8 mouse cellular contexts compared by ENCODE assay signal in genomic region chr6:73221958-73222735, GRCm38 (mm10). TPM values are rescaled to one million over a fixed set of nuclear protein-coding genes. Genes with fewer than 3 reads are reported as not detected.
DNase-seq lines count a peak whose midpoint lies in the region; ATAC-seq and TF ChIP-seq lines count a peak whose summit lies in the region.

No protein-coding gene starts in this region.

- peak overlapping the region; percentile 52 for H3K4me2 ChIP-seq in lung, embryonic 16.5 days (ENCODE audit: low read depth, low read length)
- peak overlapping the region; percentile 59 for H3K4me2 ChIP-seq in forebrain, postnatal 0 days (ENCODE audit: low read depth)

- no peaks in the 10 kb centered on the region for H3K36me3 ChIP-seq in lung, embryonic 16.5 days (ENCODE audit: control insufficient read depth, insufficient read depth, low read length)
- no peaks in the 10 kb centered on the region for H3K36me3 ChIP-seq in forebrain, postnatal 0 days (ENCODE audit: insufficient read depth)
- H3K36me3 ChIP-seq in midbrain, embryonic 10.5 days = no peaks in the 10 kb centered on the region

- no peaks in the 10 kb centered on the region for H3K27me3 ChIP-seq in lung, embryonic 16.5 days (ENCODE audit: control insufficient read depth, insufficient read depth, low read depth, low read length)
- no peaks in the 10 kb centered on the region for H3K27me3 ChIP-seq in forebrain, postnatal 0 days (ENCODE audit: insufficient read depth, low read length)
- H3K27me3 ChIP-seq in midbrain, embryonic 10.5 days (ENCODE audit: low read depth, poor library complexity, severe bottlenecking) = no peaks in the 10 kb centered on the region

- peaks cover 5% of the 10 kb centered on the region; the same call in 1 of the 2 replicates for H3K4me1 ChIP-seq in lung, embryonic 16.5 days (replicated peaks; ENCODE audit: control insufficient read depth, insufficient read depth, low read length)
- H3K4me1 ChIP-seq in forebrain, postnatal 0 days (ENCODE audit: insufficient read depth) = peaks cover 4% of the 10 kb centered on the region; the same call in 1 of the 2 replicates
- H3K4me1 ChIP-seq in midbrain, embryonic 10.5 days = peaks cover 16% of the 10 kb centered on the region

- WGBS in lung, embryonic 16.5 days = 20% methylated on average over 23 of the region's 23 CpGs
- 29% methylated on average over 23 of the region's 23 CpGs for WGBS in forebrain, postnatal 0 days
- 29% methylated on average over 21 of the region's 23 CpGs for WGBS in midbrain, embryonic 10.5 days

- peak overlapping the region; percentile 67 for H3K27ac ChIP-seq in lung, embryonic 16.5 days (ENCODE audit: low read length)
- peak overlapping the region; percentile 67 for H3K27ac ChIP-seq in forebrain, postnatal 0 days (ENCODE audit: low read depth, low read length)
- peak overlapping the region; percentile 42; the same call in 1 of the 2 replicates for H3K27ac ChIP-seq in midbrain, embryonic 10.5 days (replicated peaks)

- H3K9me3 ChIP-seq in lung, embryonic 16.5 days (ENCODE audit: control insufficient read depth, low read length) = no peaks in the 10 kb centered on the region
- H3K9me3 ChIP-seq in forebrain, postnatal 0 days (ENCODE audit: low read length) = no peaks in the 10 kb centered on the region
- no peaks in the 10 kb centered on the region for H3K9me3 ChIP-seq in midbrain, embryonic 10.5 days (replicated peaks)

- H3K9ac ChIP-seq in lung, embryonic 16.5 days (ENCODE audit: low read length) = peak overlapping the region; percentile 27; the same call in 1 of the 2 replicates
- H3K9ac ChIP-seq in forebrain, postnatal 0 days = peak overlapping the region; percentile 48

- H3K4me3 ChIP-seq in lung, embryonic 16.5 days (ENCODE audit: low read length) = peak overlapping the region; percentile 34
- peak overlapping the region; percentile 39 for H3K4me3 ChIP-seq in forebrain, postnatal 0 days (ENCODE audit: low read depth, low read length)
- peak overlapping the region; percentile 52 for H3K4me3 ChIP-seq in midbrain, embryonic 10.5 days

- ATAC-seq in lung, embryonic 16.5 days (ENCODE audit: low read depth) = peak; percentile 62
- ATAC-seq in common myeloid progenitor, adult 5-6 weeks (replicated peaks; ENCODE audit: low read depth, poor library complexity, severe bottlenecking) = peak; percentile 55
- peak; percentile 85 for ATAC-seq in forebrain, postnatal 0 days
- ATAC-seq in erythroid progenitor cell, adult 5-6 weeks (replicated peaks; ENCODE audit: low FRiP score, poor library complexity, severe bottlenecking) = no peak

- TF ChIP-seq CTCF in forebrain, postnatal 0 days (IDR thresholded peaks at IDR 0.05; ENCODE audit: low read depth) = no peak

- DNase-seq in lung, postnatal 36 days = no peak
- no peak for DNase-seq in forebrain, postnatal 0 days
- peak; percentile 29 for DNase-seq in kidney, postnatal 14 days
- DNase-seq in midbrain, embryonic 10.5 days (ENCODE audit: low spot score) = no peak
- DNase-seq in yolk sac, embryonic 10.5 days (ENCODE audit: low spot score) = no peak

RNA-seq across cellular contexts. Expression of gene Dnah6, which starts 0.7 kb away (rescaled TPM):
- 0.54 and 0.78 TPM in 2 replicates for polyA plus RNA-seq in lung, embryonic 16.5 days (2015; fragmentation: Nextera tagmentation; extraction: Ambion mirVana)
- total RNA-seq in common myeloid progenitor, adult 5-6 weeks (2017) = under 0.01 TPM in 1 of 2 replicates, not detected in the other
- total RNA-seq in forebrain, postnatal 0 days (2014; rRNA removed) = 1.1 and 1.8 TPM in 2 replicates
- polyA plus RNA-seq in forebrain, postnatal 0 days (2015; fragmentation: Nextera tagmentation; extraction: Ambion mirVana) = 0.16 and 0.44 TPM in 2 replicates
- 0.04 and 0.05 TPM in 2 replicates for polyA plus RNA-seq in midbrain, embryonic 10.5 days (2016; fragmentation: Nextera tagmentation; extraction: Ambion mirVana)
- total RNA-seq in erythroid progenitor cell, adult 5-6 weeks (2015; ENCODE audit: low replicate concordance) = not detected in 2 replicates
- not detected in 2 replicates for total RNA-seq in erythroid progenitor cell, adult 5-6 weeks (2017; ENCODE audit: low replicate concordance)

RNA-seq across cellular contexts. Expression of gene Suclg1, which starts 26.0 kb away (rescaled TPM):
- 148 and 151 TPM in 2 replicates for polyA plus RNA-seq in lung, embryonic 16.5 days (2015; fragmentation: Nextera tagmentation; extraction: Ambion mirVana)
- total RNA-seq in common myeloid progenitor, adult 5-6 weeks (2017) = 104 and 105 TPM in 2 replicates
- total RNA-seq in forebrain, postnatal 0 days (2014; rRNA removed) = 41.9 and 45.8 TPM in 2 replicates
- 125 and 134 TPM in 2 replicates for polyA plus RNA-seq in forebrain, postnatal 0 days (2015; fragmentation: Nextera tagmentation; extraction: Ambion mirVana)
- 170 and 176 TPM in 2 replicates for polyA plus RNA-seq in midbrain, embryonic 10.5 days (2016; fragmentation: Nextera tagmentation; extraction: Ambion mirVana)
- 27.7 and 30.3 TPM in 2 replicates for total RNA-seq in erythroid progenitor cell, adult 5-6 weeks (2015; ENCODE audit: low replicate concordance)
- total RNA-seq in erythroid progenitor cell, adult 5-6 weeks (2017; ENCODE audit: low replicate concordance) = 2.0 and 13.6 TPM in 2 replicates
